Mouse (Mus musculus) mature B cell (primary cell): Measurements from ENCODE around the gene Zcchc10.
"Not testable (repeated sequence)": the region's sequence is repeated elsewhere in the genome, so short reads cannot be mapped to it uniquely, and the experiment has no call there.

Source experiments
- in situ Hi-C: fragments of 300-500 bp; cut with MboI; formaldehyde crosslinking; loops from 2 replicates; pipeline ENCODE4 v1.14.3; 2019

Zcchc10 gene

DNA sequence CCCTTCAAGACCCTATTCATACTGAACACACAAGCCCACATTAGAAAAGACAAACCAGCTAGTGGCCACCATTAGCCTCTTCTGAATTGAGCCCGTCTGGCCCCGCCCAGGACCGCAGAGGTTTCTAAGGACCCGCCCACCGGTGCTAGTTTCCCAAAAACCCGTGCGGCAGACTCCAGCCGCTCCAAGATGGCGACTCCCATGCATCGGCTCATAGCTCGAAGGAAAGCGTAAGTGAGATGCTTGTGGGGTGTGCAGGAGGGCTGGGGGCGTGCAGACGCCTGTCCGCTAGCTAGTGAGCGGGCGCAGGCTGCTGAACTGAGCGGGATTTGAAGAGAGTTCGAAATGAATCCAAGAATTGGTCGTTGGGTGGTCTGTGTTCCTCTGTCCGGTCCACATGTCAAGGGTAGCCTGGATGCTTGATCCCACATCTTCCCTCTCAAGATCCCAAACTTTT is at the start of gene Zcchc10:
TSS of gene Zcchc10 (plus strand) at position 168 of the 457 bp plus-strand sequence.
- in situ Hi-C loops, result no loop called here

DNA sequence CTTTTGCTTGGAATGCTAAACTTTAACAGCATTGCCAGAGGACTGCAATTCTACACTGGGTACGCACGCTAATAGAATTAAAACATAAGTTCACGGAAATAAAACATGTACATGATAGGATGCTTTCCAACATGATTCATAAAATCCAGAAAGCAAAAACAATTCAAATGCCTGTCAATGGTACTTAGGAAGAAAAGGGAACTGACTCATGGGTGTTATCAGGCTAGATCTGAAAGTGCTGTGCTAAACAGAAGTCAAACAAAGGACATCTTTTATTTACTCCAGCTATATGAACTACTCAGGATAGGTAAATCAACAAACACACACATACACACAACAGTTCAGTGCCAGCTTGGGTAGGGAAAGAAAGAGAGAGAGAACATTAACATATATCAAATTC is 49.1 kb upstream of the Zcchc10 start:
- in situ Hi-C loops, result no loop called here

DNA sequence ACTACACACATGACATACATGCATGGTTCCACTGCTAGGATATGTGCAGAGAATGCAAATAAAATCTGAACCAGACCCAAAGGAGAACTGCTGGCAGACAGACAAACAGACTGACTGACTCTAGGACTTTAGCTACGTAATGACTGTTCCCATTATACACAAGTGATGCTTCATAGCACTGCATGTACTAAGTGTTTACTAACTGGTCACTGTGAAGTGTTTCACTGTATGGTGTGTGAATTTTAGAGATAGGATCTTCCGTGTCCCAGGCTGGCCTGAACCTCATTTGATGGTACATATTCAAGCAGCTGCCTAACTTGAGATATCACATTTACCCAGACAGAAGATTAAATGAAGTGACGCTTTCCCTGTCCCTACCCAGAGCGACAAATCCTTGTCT is 46.1 kb upstream of the Zcchc10 start:
- in situ Hi-C loops, result no loop called here

DNA sequence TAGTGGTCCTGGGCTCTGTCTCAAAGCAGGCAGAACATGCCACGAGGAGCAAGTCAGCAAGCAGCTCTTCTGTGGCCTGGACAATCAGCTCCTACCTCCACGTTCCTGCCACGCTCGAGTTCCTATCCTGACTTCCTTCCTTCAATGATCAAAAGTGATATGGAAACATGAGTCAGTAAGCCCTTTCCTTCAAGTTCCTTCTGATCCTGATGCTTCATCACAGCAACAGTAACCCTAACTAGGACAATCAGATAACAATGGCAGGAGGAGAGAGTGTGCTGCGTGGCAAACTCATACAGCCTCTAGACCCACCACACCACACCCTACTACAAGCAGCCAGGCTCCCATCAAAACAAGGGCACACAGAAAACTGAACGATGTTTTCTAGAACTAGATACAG is 38.6 kb upstream of the Zcchc10 start:
- in situ Hi-C loops, result no loop called here

DNA sequence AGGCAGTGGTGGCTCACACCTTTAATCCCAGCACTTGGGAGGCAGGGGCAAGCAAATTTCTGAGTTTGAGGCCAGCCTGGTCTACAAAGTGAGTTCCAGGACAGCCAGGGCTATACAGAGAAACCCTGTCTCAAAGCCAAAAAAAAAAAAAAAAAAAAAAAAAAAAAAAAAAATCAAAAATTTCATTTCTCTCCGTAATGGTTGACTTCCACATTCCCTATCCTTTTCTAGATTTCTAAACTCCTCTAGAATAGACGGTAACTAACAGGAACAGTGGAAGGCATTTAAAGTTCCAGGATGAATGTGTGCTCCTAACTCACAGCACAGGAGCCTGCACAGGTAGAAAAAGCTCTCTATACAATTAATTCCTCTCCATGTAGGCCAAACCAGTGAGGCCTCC is 34.3 kb upstream of the Zcchc10 start:
- in situ Hi-C loops, result not testable (repeated sequence)

DNA sequence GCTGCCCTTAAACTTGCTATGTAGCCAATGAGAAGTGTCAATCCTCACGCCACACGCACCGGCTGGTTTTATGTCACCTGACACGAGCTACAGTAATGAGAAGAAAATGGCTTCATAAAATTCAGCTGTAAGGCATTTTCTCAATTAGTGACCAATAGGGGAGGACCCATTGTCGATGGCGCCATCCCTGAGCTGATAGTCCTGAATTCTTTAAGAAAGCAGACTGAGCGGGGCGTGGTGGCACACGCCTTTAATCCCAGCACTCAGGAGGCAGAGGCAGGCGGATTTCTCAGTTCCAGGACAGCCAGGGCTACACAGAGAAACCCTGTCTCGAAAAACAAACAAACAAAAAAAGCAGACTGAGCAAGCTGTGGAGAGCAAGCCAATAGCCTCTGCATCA is 33.6 kb upstream of the Zcchc10 start:
- in situ Hi-C loops, result no loop called here

DNA sequence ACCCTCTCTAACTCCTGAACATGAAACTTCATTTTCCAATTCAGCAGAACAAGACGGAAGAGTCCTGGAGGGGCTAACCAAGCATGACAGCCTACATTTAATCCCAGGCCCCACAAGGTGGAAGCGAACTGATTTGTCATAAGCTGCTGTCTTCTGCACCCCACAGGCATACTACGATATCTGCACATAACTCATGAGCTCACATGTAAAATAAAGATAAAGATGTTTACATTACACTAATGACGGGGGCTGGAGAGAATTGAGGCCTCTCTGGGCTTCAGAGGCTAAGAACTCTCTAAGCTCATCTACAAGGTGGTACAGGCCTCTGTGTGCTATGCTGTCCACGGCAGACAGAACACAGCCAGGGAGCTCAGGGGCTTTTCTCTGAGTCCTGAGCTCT is 30.0 kb upstream of the Zcchc10 start:
- in situ Hi-C loops, result no loop called here

DNA sequence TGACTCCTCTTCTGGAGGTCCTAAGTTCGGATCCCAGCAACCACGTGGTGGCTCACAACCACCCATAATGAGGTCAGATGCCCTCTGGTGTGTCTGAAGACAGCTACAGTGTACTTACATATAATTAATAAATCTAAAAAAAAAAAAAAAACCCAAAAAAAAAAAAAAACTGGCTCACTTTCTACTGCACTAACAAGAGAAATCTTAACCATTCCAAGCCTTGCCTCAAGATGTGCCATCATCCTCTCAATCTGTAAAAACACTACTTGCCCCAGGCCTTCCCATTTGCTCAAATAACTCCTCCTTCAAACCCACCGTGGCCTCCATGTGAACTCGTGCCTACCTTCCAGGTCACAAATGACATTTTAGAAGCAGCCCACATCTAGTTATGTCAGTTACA is 27.6 kb upstream of the Zcchc10 start:
- in situ Hi-C loops, result no loop called here

DNA sequence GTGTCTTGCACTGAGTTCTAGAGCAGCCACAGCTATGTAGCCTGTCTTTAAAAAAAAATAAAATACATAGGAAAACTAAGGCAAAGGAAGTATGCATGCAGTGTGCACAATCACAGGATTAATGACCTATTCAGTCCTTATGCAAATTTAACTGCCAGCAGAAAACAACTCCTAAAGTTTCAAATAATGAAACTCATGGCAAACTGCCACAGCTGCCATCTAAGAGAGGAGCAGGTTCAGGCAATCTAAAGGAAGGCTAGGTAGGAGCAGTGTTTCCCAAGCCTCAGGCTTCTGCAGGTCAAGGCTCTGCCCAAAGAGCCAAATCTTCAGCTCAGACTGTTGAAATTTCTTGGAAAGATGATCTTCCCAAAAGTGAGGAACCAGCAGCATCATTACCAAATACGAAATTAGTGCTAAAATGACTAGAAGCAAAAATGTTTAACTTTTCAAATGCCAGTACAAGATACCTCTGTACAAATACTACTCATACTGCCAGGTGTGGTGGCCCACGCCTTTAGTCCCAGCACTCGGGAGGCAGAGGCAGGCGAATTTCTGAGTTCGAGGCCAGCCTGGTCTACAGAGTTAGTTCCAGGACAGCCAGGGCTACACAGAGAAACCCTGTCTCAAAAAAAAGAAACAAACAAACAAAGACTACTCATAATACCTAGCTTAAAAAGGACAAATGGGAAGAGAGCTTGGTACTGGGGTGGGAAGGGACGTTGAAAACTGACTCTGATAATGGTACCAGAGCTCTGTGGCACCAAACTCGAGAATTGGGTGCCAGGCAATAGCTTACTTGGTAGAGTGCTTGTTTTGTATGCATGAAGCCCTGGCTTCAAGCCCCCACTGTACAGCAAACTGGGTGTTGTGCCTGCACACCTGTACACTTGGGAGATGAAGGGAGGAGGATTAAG is 26.3 kb upstream of the Zcchc10 start:
- in situ Hi-C loops, result no loop called here

DNA sequence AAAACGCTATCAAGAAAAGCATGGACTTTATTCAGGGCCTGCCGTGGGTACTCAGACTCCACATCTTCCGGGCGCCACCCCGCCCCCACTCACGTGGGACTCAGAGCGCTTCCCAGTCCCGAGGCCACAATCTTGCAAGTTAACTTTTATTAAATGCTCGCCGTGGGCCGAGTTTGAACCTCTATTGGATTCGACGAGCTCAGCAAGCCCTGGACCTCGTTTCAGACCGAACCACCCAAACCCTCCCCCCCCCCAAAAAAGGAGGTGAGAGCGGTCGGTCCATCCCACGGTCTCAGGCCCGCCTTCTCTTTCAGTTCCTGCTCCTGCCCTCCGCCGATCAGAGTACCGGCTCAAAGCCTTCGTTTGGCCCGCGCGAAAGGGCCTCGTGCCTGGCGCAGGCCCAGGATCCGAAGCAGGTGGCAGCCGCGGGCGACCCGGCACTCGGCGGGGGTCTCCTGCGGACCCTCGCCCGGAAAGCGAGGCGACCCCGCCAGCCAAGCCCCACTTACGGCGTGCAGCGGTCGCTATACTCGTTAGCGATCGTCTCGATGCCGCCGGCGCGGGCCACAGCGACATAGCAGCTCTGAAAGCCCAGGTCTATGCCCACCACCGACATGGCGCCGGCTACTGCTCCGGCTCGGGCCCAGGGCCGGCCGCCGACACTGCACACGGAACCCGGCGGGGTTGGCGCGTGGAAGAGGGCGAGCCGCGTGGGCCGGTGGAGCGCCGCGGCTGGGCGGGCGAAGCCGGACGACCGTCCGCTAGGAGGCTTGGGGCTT is 24.7 kb upstream of the Zcchc10 start:
- in situ Hi-C loops, result loop anchor here (10.0 kb wide), 1 partner anchor 55 kb away; the partner anchor contains the start of gene Aff4

DNA sequence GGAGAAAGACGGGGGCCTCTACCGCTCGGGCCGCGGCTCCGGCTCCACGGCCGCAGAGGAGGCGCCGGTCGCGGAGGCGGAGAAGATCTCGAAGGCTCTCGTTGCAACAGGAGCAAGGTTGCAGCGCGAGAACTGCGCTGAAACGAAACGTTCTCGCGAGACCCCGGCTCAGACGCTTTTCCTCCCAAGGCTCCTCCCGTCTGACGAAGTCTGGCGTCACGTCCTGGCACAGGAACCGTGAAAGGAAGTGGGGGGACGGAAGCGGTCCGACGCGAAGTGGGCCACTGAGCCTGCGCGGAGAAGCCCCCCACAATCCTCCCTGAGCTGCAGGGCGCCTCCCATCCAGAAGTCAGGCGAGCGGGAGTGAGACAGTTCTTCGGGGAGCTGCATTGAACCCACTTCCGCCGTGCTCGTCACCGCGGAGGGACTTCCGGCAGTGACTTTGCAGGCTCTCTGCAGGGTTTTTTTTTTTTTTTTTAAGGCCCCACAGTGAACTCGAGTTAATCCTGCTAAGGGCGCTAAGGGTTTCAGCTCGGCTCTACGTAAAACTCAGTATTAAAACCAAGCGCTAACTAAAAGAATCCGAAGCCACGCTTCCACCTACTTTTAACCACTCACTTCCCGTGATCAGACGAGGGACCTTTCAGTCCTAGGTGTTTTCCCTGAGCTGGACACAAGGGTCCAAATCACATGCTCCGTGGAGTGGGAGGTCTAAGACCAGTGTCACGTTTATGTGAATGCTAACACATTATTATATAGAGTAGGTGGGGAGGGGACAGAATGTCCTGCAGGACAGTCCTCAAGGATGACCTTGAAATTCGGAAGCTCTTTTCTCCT is 23.9 kb upstream of the Zcchc10 start, which contains the start of gene Hspa4:
TSS of gene Hspa4 (minus strand) at position 128 of the 837 bp plus-strand sequence.
- in situ Hi-C loops, result loop anchor here (10.0 kb wide), 1 partner anchor 54 kb away; the partner anchor contains the start of gene Aff4

DNA sequence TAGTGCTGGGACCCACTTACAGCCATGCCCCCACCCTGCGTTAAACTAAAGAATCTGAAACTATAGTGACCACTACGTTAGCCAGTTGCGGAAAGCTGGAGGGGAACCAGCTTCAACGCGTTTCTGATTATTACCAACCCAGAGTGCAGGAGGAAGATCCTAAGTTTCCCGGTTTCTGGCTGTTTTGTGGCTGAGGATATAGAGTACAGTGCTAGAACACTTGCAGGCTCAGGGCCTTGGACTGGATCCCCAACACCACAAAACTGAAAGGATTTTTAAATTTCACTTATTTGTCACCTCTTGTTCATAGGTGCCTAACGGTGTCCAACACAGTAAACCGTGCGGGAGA is 23.3 kb upstream of the Zcchc10 start:
- in situ Hi-C loops, result loop anchor here (10.0 kb wide), 1 partner anchor 54 kb away; the partner anchor contains the start of gene Aff4

DNA sequence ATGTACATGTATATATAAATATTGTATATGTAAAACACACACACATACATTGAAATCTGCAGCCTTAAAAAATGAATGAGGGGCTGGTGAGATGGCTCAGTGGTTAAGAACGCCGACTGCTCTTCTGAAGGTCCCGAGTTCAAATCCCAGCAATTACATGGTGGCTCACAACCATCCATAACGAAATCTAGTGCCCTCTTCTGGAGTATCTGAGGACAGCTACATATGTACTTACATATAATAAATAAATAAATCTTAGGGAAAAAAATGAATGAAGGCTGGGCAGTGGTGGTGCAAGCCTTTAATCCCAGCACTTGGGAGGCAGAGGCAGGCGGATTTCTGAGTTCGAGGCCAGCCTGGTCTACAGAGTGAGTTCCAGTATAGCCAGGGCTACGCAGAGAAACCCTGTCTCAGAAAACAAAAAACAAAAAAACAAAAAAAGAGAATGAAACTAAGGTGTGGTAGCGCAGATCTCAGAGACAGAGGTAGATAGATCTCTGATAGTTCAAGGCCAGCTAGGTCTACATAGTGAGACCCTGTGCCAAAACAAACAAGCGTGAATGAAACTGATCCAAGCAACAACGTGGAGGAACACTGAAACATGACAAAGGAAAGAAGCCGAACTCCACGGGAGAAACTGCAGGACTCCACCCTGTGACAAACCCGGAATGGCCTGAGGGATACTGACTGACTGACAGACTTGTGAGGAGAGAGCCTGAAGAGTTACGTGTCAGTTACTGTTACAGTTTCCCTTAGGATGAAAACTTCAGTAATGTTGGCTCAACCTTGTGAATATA is 20.2 kb upstream of the Zcchc10 start:
- in situ Hi-C loops, result loop anchor here (10.0 kb wide), 1 partner anchor 51 kb away; the partner anchor contains the start of gene Aff4

DNA sequence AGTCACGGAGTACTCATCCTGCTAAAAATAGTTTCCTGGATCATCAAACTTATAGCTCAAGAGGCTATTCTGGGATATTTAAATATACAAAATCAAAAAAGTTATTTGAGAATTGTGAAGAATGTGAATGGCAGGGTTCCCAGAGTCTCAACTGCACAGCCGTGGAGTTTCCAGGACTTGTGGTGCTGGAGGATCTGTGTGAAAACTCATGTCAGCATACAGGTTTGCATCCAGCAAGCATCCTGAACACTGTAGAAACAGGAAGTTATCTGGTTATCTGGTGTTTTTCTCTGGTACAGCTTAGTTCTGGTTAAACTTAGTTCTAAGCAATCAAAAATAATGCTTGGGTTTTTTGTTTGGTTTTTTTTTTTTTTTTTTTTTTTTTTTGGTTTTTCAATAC is 17.5 kb upstream of the Zcchc10 start:
- in situ Hi-C loops, result loop anchor here (10.0 kb wide), 1 partner anchor 48 kb away; the partner anchor contains the start of gene Aff4

DNA sequence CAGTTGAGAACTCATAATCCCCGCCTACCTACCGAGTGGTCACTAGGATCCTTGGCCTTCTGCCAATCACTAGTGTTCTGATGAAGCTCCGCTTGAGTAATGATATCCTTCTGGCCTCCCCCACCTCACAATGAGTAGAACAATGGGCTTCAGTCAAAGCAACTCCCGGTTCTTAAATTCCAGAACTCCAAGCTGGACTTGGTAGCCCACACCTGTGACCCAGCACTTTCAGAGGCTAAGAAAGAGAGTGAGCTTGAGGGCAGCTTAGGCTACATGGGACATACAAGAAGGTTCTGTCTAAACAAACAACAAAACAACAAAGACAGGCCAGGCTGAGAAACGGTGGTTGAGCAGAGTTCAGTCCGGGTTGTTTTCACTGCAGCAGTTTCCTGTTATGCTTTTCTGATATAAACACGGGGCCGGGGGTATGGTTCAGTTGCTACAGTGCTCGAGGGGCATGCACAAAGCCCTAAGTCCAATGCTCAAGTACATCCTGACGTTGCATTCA is 16.9 kb upstream of the Zcchc10 start:
- in situ Hi-C loops, result loop anchor here (10.0 kb wide), 1 partner anchor 47 kb away; the partner anchor contains the start of gene Aff4

DNA sequence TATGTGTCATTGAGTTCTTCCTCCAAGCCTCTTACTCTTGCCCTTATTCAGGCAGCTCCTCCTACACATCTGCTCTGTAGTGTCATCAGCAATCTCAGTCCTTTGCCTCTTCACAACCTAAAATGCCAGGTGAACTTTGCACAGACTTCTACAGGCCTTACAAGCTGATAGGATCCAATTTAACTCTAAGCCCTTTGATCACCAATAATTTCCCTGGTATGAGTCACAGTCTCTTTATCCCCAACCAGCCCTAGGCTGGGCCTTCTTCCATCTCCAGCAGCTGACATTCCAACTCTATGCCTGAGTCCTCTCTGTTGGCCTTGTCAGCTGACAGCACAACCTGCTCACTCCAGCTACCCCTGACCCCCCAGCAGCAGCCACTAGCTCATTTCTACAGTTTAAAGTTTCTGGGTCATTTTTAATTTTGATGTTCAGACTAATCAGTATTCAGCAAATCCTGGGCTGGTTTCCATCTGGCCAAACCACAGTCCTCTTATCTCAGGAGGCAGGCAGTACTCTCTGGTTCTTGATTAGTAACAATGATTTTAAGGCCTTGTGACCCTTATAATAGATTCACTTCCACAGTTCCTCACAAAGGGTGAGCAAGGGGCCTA is 16.1 kb upstream of the Zcchc10 start:
- in situ Hi-C loops, result loop anchor here (10.0 kb wide), 1 partner anchor 46 kb away; the partner anchor contains the start of gene Aff4

DNA sequence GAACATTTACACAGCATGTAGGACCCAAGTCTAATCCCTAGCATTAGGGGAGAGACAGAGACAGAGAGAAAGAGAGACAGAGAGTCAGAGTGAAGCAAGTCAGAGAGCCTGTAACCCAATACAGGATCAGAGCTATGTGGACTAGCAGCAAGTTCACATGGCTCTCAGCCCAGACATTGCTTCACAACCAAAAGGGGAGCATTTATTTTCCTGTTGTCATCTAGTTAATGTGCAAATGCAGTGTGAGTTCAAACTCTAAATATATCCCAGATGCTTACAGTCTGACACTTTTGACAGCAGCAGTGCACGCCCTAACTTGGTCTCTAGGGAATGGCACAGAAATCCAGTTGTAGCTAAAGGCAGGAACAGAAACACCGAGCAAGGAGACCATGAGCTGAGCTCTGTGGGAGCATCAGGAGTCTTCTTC is 15.6 kb upstream of the Zcchc10 start:
- in situ Hi-C loops, result loop anchor here (10.0 kb wide), 1 partner anchor 46 kb away; the partner anchor contains the start of gene Aff4

DNA sequence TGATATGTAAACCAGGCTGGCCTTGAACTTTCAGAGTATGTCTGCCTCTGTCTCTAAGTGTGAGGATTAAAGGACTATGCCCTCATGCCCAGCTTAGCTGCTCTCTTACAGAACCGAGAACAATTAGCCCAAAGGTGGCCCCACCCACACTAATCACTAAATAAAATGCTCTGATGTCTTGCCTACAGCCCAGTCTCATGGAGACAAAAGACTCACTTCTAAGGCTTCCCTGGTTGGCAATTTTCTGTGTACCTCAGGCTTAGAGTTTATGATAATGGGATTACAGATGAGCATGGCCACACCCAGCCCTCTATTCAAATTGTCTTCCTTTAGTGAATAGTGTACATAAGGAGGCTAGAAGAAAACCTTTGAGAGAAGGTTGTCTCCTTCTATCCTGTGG is 13.1 kb upstream of the Zcchc10 start:
- in situ Hi-C loops, result no loop called here

DNA sequence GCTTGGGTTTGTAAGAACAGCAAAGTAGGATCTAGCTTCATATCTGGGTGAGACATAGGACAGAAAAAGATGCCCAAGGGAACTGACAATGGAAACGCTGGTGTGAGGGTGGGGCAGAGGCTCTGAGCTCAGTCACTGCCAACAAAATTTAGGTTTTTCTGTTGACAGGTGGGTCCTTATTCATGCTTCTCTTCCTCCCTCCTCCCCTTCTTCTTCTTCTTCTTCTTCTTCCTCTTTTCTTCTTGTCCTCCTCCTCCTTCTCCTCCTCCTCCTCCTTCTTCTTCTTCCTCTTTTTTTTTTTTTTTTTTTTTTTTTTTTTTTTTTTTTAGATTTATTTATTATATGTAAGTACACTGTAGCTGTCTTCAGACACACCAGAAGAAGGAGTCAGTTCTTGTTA is 11.7 kb upstream of the Zcchc10 start:
- in situ Hi-C loops, result not testable (repeated sequence)

DNA sequence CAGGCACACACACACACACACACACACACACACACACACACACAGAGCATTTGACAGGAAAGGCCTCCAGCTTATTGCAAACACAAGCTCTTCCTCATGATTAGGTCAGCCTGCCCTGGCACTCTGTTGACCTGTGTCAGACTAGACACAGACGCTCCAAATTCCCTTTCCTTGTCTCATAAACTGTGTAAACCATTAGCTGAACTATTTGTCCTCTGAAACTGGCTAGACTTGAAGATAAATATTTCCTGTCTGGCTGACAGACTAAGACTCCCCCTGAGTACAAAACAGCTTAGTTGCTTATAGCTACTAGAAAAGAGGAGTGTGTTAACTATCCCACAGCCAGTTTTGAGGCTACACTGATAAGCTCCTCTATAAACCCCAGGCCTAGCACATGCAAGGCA is 9.7 kb upstream of the Zcchc10 start:
- in situ Hi-C loops, result no loop called here
